Mouse (Mus musculus) small intestine, adult 2 months (tissue): Measurements from ENCODE around the gene Slc24a3.

Experiments
- CTCF ChIP-seq: fragments of 200-500 bp; IDR thresholded peaks from 2 replicates; pipeline ENCODE4 v1.5.1; 2012; ENCODE audit warnings: low read depth, mild to moderate bottlenecking, control low read depth, inconsistent platforms, low read length, moderate library complexity, mixed read lengths; ENCODE audit not compliant: insufficient replicate concordance, insufficient read length; ENCODE audit errors: extremely low read depth
- POLR2A ChIP-seq: fragments of 200-500 bp; IDR thresholded peaks from 2 replicates; pipeline ENCODE4 v1.6.1; 2012; ENCODE audit warnings: low read depth, mild to moderate bottlenecking, control low read depth, inconsistent platforms, low read length, moderate library complexity

DNA sequence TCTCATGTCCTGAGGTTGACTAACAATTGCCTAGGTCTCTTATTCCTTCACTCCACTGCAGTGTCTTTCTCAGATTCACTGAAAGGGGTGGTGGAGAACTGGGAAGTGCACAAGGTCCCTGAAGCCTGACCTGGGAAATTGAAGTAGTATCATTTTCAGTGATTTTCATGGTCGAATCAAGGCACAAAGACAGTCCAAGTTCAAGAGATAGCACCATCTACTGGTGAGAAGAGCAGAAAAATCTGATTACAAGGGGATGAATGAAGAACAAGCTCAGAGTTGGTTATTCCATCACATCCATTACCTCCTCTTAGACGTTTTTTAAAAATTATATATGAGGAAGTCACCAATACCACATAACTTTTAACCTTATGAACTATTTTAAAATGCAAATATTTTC is 123.9 kb downstream of the Slc24a3 start:
- TF ChIP-seq CTCF, result no peak
- no peak for TF ChIP-seq POLR2A
